18 mouse cellular contexts compared by ENCODE assay signal in the genomic region with DNA sequence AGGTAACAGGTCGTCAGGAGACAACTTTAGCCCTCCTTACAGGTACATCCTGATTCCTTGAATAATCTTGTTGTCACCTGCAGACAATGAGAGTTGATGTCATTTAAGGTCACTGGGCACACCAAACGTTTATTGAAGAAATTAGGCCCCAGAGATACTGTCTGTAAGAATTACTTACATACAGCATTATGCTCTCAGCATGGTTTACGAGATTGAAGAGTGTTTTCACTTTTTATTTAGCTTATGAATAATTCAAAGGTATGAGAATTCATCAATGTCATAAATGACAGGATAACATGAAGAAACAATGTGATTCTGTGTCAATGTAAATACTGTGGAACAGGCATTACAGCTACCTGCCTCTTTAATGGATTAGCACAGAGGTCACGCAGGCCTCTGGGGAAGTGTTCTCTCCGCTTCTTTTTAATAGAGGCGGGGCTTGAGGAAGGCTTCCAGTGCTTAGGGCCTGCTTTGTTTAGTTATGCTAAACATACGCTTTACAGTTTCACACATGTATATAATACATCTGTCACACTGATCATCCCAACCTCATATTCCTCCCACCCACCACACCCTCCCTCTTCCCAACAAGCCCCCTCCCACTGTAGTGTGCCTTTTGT. TPM values are rescaled to one million over a fixed set of nuclear protein-coding genes. Genes with fewer than 3 reads are reported as not detected.
DNase-seq lines count a peak whose midpoint lies in the region; ATAC-seq lines count a peak whose summit lies in the region.
"Had no signal": no experiment of that assay in that cellular context is flagged by ENCODE, and none has a peak within 500 bp of the region (broad histone marks: within the 10 kb centered on the region; RNA-seq: fewer than 3 reads in every experiment).

No protein-coding gene starts in this region.

- no peaks in the 10 kb centered on the region for H3K36me3 ChIP-seq in hindbrain, embryonic 12.5 days
- H3K36me3 ChIP-seq in hindbrain, embryonic 14.5 days (replicated peaks; ENCODE audit: control insufficient read depth, insufficient read depth), result no peaks in the 10 kb centered on the region
- no peaks in the 10 kb centered on the region for H3K36me3 ChIP-seq in forebrain, embryonic 15.5 days
- no peaks in the 10 kb centered on the region for H3K36me3 ChIP-seq in midbrain, embryonic 14.5 days (ENCODE audit: control insufficient read depth, insufficient read depth, low read length)
- H3K36me3 ChIP-seq: lung, embryonic 15.5 days; neural tube, embryonic 15.5 days had no signal

- H3K4me2 ChIP-seq in hindbrain, embryonic 12.5 days (replicated peaks), result no peak overlapping the region
- H3K4me2 ChIP-seq in hindbrain, embryonic 14.5 days (replicated peaks), result no peak overlapping the region
- no peak overlapping the region for H3K4me2 ChIP-seq in forebrain, embryonic 15.5 days (replicated peaks)
- H3K4me2 ChIP-seq in midbrain, embryonic 14.5 days (ENCODE audit: low read length), result no peak overlapping the region
- H3K4me2 ChIP-seq: heart, embryonic 11.5 days; lung, embryonic 15.5 days; neural tube, embryonic 15.5 days had no signal

- no peaks in the 10 kb centered on the region for H3K9me3 ChIP-seq in hindbrain, embryonic 12.5 days (replicated peaks)
- H3K9me3 ChIP-seq in hindbrain, embryonic 14.5 days (ENCODE audit: control insufficient read depth, low read length), result no peaks in the 10 kb centered on the region
- no peaks in the 10 kb centered on the region for H3K9me3 ChIP-seq in forebrain, embryonic 15.5 days
- H3K9me3 ChIP-seq in midbrain, embryonic 14.5 days (ENCODE audit: control insufficient read depth, low read length), result no peaks in the 10 kb centered on the region
- H3K9me3 ChIP-seq: lung, embryonic 15.5 days; neural tube, embryonic 15.5 days had no signal

- no peak for DNase-seq in hindbrain, embryonic 14.5 days (ENCODE audit: low spot score)
- DNase-seq in ZHBTc4 (ENCODE audit: low read depth, low spot score), result peak; percentile 45
- peak; percentile 49 for DNase-seq in midbrain, embryonic 14.5 days
- DNase-seq in frontal cortex, postnatal 14 days (ENCODE audit: low spot score in 2 of 2), result no peak
- DNase-seq: adrenal gland, postnatal 36 days; layer of hippocampus, postnatal 36 days; right cerebral cortex, postnatal 4 days; thymus, postnatal 4 days had no signal

- H3K4me3 ChIP-seq in hindbrain, embryonic 12.5 days, result no peak overlapping the region
- H3K4me3 ChIP-seq in hindbrain, embryonic 14.5 days (replicated peaks; ENCODE audit: low read length), result no peak overlapping the region
- no peak overlapping the region for H3K4me3 ChIP-seq in forebrain, embryonic 15.5 days
- H3K4me3 ChIP-seq in midbrain, embryonic 14.5 days (replicated peaks; ENCODE audit: low read depth, low read length), result no peak overlapping the region
- H3K4me3 ChIP-seq: lung, embryonic 15.5 days; neural tube, embryonic 15.5 days had no signal

- H3K4me1 ChIP-seq in hindbrain, embryonic 12.5 days, result peaks cover 17% of the 10 kb centered on the region
- H3K4me1 ChIP-seq in hindbrain, embryonic 14.5 days (replicated peaks; ENCODE audit: control insufficient read depth, insufficient read depth, low read length), result peaks cover 9% of the 10 kb centered on the region; the same call in 1 of the 2 replicates
- H3K4me1 ChIP-seq in forebrain, embryonic 15.5 days, result peaks cover 19% of the 10 kb centered on the region
- H3K4me1 ChIP-seq in midbrain, embryonic 14.5 days (ENCODE audit: control insufficient read depth, insufficient read depth, low read length), result peaks cover 2% of the 10 kb centered on the region; the same call in 1 of the 2 replicates
- H3K4me1 ChIP-seq: lung, embryonic 15.5 days; neural tube, embryonic 15.5 days had no signal

- 51% methylated on average over 7 of the region's 7 CpGs for whole genome bisulfite sequencing in hindbrain, embryonic 12.5 days
- WGBS in hindbrain, embryonic 14.5 days, result 45% methylated on average over 7 of the region's 7 CpGs
- 51% methylated on average over 7 of the region's 7 CpGs for WGBS in forebrain, embryonic 15.5 days
- WGBS in midbrain, embryonic 14.5 days, result 44% methylated on average over 7 of the region's 7 CpGs

- no peak overlapping the region for H3K9ac ChIP-seq in hindbrain, embryonic 12.5 days
- no peak overlapping the region for H3K9ac ChIP-seq in hindbrain, embryonic 14.5 days
- H3K9ac ChIP-seq in forebrain, embryonic 15.5 days (replicated peaks), result no peak overlapping the region
- no peak overlapping the region for H3K9ac ChIP-seq in midbrain, embryonic 14.5 days (replicated peaks; ENCODE audit: low read length)
- H3K9ac ChIP-seq: lung, embryonic 15.5 days; neural tube, embryonic 15.5 days had no signal

- H3K27ac ChIP-seq in hindbrain, embryonic 12.5 days, result no peak overlapping the region
- no peak overlapping the region for H3K27ac ChIP-seq in hindbrain, embryonic 14.5 days
- no peak overlapping the region for H3K27ac ChIP-seq in forebrain, embryonic 15.5 days (replicated peaks)
- H3K27ac ChIP-seq in midbrain, embryonic 14.5 days (replicated peaks; ENCODE audit: low read depth, low read length), result no peak overlapping the region
- H3K27ac ChIP-seq: kidney, postnatal 0 days; lung, embryonic 15.5 days; macrophage; neural tube, embryonic 15.5 days had no signal

- H3K27me3 ChIP-seq in hindbrain, embryonic 12.5 days, result no peaks in the 10 kb centered on the region
- H3K27me3 ChIP-seq in hindbrain, embryonic 14.5 days (ENCODE audit: control insufficient read depth, insufficient read depth, low read length), result no peaks in the 10 kb centered on the region
- H3K27me3 ChIP-seq in forebrain, embryonic 15.5 days, result no peaks in the 10 kb centered on the region
- H3K27me3 ChIP-seq in midbrain, embryonic 14.5 days (ENCODE audit: control insufficient read depth, insufficient read depth, low read length), result no peaks in the 10 kb centered on the region
- H3K27me3 ChIP-seq: lung, embryonic 15.5 days; neural tube, embryonic 15.5 days; Patski had no signal

- peak; percentile 64 for ATAC-seq in hindbrain, embryonic 12.5 days (ENCODE audit: low FRiP score)
- no peak; the same call in 1 of the 2 replicates for ATAC-seq in hindbrain, embryonic 14.5 days (ENCODE audit: low FRiP score)
- ATAC-seq in forebrain, embryonic 15.5 days (replicated peaks), result peak; percentile 64
- ATAC-seq in midbrain, embryonic 14.5 days (ENCODE audit: low FRiP score, low TSS enrichment), result no peak
- no peak for ATAC-seq in cerebellum, adult (ENCODE audit: insufficient number of reproducible peaks, low FRiP score, low TSS enrichment)
- ATAC-seq: intestine, postnatal 0 days had no signal

RNA-seq across cellular contexts. Expression of a gene that starts 37.2 kb away (rescaled TPM):
- polyA plus RNA-seq in hindbrain, embryonic 12.5 days (2016; fragmentation: Nextera tagmentation; extraction: Ambion mirVana), result 9.5 and 10.0 TPM in 2 replicates
- polyA plus RNA-seq in hindbrain, embryonic 14.5 days (2014; fragmentation: Nextera tagmentation; extraction: Ambion mirVana), result 9.2 and 10.3 TPM in 2 replicates
- polyA plus RNA-seq in forebrain, embryonic 15.5 days (2015; fragmentation: Nextera tagmentation; extraction: Ambion mirVana), result 5.1 and 5.9 TPM in 2 replicates
- 5.6 and 8.0 TPM in 2 replicates for polyA plus RNA-seq in midbrain, embryonic 14.5 days (2014; fragmentation: Nextera tagmentation; extraction: Ambion mirVana)

Comparison
In these comparisons a context has a peak if more than half of its experiments do, and no peak if none do; other contexts are left out.
1. ATAC-seq: peak in hindbrain, embryonic 12.5 days (single experiment) and forebrain, embryonic 15.5 days (single experiment); none in hindbrain, embryonic 14.5 days (single experiment), midbrain, embryonic 14.5 days (single experiment) and cerebellum, adult (single experiment).
2. DNase-seq: peak in ZHBTc4 (single experiment) and midbrain, embryonic 14.5 days (single experiment); none in hindbrain, embryonic 14.5 days (single experiment) and frontal cortex, postnatal 14 days (0 of 2).